Mouse (Mus musculus) embryonic fibroblast, embryonic 13.5 days (primary cell): ENCODE measurements around the gene Tmem259.

ENCODE experiments used
- CTCF ChIP-seq: IDR thresholded peaks from 2 replicates; pipeline ENCODE4 v1.5.1; 2011; ENCODE audit warnings: mild to moderate bottlenecking, control low read depth, low read length, moderate library complexity, borderline replicate concordance; ENCODE audit not compliant: insufficient read depth
- POLR2A ChIP-seq: IDR thresholded peaks from 2 replicates; pipeline ENCODE4 v1.6.1; 2011; ENCODE audit warnings: low read depth, mild to moderate bottlenecking, control low read depth, low read length, moderate library complexity

- no peak for TF ChIP-seq CTCF
- no peak for TF ChIP-seq POLR2A
Measured at GRCm38 (mm10) chr10:79974087-79974486, 10.0 kb downstream of the Tmem259 start.
